Mouse (Mus musculus) right cerebral cortex, postnatal 10 days (tissue): ENCODE measurements at regions not wholly inside any gene's neighbourhood (a gene's known extent, or its start where the extent isn't known, plus 50 kb on each side); places are given as distances from the start of the nearest gene placed in this dataset.

Source experiments
- DNase-seq, 2 experiments: peaks; one replicate each; pipeline ENCODE4 v3.0.0; 2021; ENCODE audit warnings: low spot score in 2 of 2

GRCm38 (mm10) chr8:86180793-86181192 is 340.0 kb downstream of the Phkb start:
- DNase-seq, result no peak

GRCm38 (mm10) chr8:86170091-86170490 is 329.3 kb downstream of the Phkb start:
- DNase-seq, result no peak

- DNase-seq, result no peak
These were observed 324.1 kb downstream of the Phkb start for GRCm38 (mm10) chr8:86164818-86165217.

GRCm38 (mm10) chr8:86159074-86159783 is 318.5 kb downstream of the Phkb start:
- peak; percentile 42 to 85 for DNase-seq

GRCm38 (mm10) chr8:86147586-86147985 is 306.8 kb downstream of the Phkb start:
- DNase-seq, result no peak

- no peak for DNase-seq
These were observed 284.5 kb downstream of the Phkb start for GRCm38 (mm10) chr8:86125244-86125643.

GRCm38 (mm10) chr8:86124655-86125054 is 283.9 kb downstream of the Phkb start:
- no peak for DNase-seq
